Mouse (Mus musculus): ENCODE results near the gene Ewsr1. TPM values are rescaled to one million over a fixed set of nuclear protein-coding genes. Genes with fewer than 3 reads are reported as not detected.

Ewsr1 gene
- polyA plus RNA-seq, 1 experiment: 769 TPM

- TF ChIP-seq POLR2A (IDR thresholded peaks at IDR 0.05; ENCODE audit: low read depth, low read length) (no peak), CTCF (IDR thresholded peaks at IDR 0.05; ENCODE audit: borderline replicate concordance, insufficient read depth, low read length) (no peak)
- Histone ChIP-seq H3K4me3 (ENCODE audit: insufficient read depth, low read length) (no peak overlapping the region), H3K4me1 (ENCODE audit: control insufficient read depth, insufficient read depth, low read length) (no peaks in the 10 kb centered on the region), H3K27ac (ENCODE audit: insufficient read depth, low read length) (no peak overlapping the region)
Measured at GRCm38 (mm10) chr11:5054151-5054550, 44.9 kb downstream of the Ewsr1 start.

- no peaks in the 10 kb centered on the region for H3K4me1 ChIP-seq (ENCODE audit: control insufficient read depth, insufficient read depth, low read length)
- H3K4me3 ChIP-seq (ENCODE audit: insufficient read depth, low read length): no peak overlapping the region
- no peak for TF ChIP-seq CTCF (IDR thresholded peaks at IDR 0.05; ENCODE audit: borderline replicate concordance, insufficient read depth, low read length)
- TF ChIP-seq POLR2A (IDR thresholded peaks at IDR 0.05; ENCODE audit: low read depth, low read length): no peak
- H3K27ac ChIP-seq (ENCODE audit: insufficient read depth, low read length): no peak overlapping the region
Measured at GRCm38 (mm10) chr11:5052200-5052854, 46.7 kb downstream of the Ewsr1 start.

- Histone ChIP-seq H3K4me1 (ENCODE audit: control insufficient read depth, insufficient read depth, low read length) (no peaks in the 10 kb centered on the region), H3K4me3 (ENCODE audit: insufficient read depth, low read length) (no peak overlapping the region), H3K27ac (ENCODE audit: insufficient read depth, low read length) (no peak overlapping the region)
- TF ChIP-seq CTCF (IDR thresholded peaks at IDR 0.05; ENCODE audit: borderline replicate concordance, insufficient read depth, low read length) (no peak), POLR2A (IDR thresholded peaks at IDR 0.05; ENCODE audit: low read depth, low read length) (no peak)
Measured at GRCm38 (mm10) chr11:5051629-5052028, 47.4 kb downstream of the Ewsr1 start.

DNA sequence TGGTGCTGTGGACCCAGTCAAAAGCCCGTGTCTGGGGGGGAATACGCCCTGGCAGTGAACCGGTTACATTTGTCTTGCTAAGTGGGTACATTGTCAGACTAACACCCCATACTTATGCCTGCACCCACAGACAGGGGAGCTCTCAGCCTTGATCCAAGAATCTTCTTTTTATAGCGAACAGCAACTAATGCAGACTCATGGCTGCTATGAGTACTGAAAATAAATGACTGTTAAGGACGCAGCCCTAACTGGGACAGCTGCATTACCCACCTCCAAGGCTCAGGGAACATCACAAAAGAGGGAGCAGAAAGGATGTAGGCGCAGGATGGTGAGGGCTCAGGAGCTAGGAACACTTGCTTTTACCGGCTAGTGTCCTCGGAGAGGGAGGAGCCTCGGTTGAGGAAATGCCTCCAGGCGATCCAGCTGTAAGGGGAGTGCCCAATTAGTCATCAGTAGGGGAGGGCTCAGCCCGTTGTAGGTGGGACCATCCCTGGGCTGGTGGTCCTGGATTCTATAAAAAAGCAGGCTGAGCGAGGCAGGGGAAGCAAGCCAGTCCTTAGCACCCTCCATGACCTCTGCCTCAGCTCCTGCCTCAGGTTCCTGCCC, 52.6 kb downstream of the Ewsr1 start:
- H3K27ac ChIP-seq (ENCODE audit: insufficient read depth, low read length): no peak overlapping the region

GRCm38 (mm10) chr11:5042645-5043381, 56.3 kb downstream of the Ewsr1 start:
- H3K4me3 ChIP-seq (ENCODE audit: insufficient read depth, low read length): no peak overlapping the region
- TF ChIP-seq CTCF (IDR thresholded peaks at IDR 0.05; ENCODE audit: borderline replicate concordance, insufficient read depth, low read length) (no peak), POLR2A (IDR thresholded peaks at IDR 0.05; ENCODE audit: low read depth, low read length) (no peak)
- H3K4me1 ChIP-seq (ENCODE audit: control insufficient read depth, insufficient read depth, low read length): no peaks in the 10 kb centered on the region
- H3K27ac ChIP-seq (ENCODE audit: insufficient read depth, low read length): no peak overlapping the region

More for the DNA sequence above, 52.6 kb downstream of the Ewsr1 start:
- no peak overlapping the region for H3K4me3 ChIP-seq (ENCODE audit: insufficient read depth, low read length)
- no peaks in the 10 kb centered on the region for H3K4me1 ChIP-seq (ENCODE audit: control insufficient read depth, insufficient read depth, low read length)
- TF ChIP-seq POLR2A (IDR thresholded peaks at IDR 0.05; ENCODE audit: low read depth, low read length): no peak
- TF ChIP-seq CTCF (IDR thresholded peaks at IDR 0.05; ENCODE audit: borderline replicate concordance, insufficient read depth, low read length): no peak

DNA sequence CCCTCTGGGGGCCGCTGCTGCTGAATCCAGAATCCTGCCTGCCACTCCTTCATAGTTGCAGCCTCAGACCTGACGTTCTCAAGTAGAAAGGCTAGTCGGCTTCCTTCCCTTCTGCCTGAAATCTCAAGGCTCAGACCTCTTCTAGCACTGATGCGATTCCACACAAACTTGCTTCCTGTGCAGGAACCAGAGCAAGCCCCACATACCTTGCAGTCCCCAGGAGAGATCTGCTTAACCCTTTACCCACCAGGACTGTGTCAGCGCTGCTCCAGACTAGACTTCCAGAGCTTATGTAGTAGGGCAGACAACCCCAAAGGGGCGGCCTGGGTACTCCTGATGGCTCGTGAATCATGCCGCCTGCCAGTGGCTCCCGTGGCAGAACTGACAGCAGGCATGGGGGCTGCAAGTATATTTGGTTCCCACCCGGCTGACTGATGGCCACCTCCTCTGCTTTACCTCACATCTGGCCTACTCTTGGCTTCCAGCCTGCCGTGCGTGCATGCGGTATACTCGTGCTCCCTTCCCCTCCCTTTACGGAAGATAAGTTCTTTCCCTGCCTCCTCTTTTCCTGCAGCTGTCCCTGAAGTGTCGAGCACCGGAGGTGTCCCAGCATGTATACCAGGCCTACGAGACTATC, 57.8 kb downstream of the Ewsr1 start:
- TF ChIP-seq POLR2A (IDR thresholded peaks at IDR 0.05; ENCODE audit: low read depth, low read length): no peak
- TF ChIP-seq CTCF (IDR thresholded peaks at IDR 0.05; ENCODE audit: borderline replicate concordance, insufficient read depth, low read length): no peak
- Histone ChIP-seq H3K4me3 (ENCODE audit: insufficient read depth, low read length) (no peak overlapping the region), H3K4me1 (ENCODE audit: control insufficient read depth, insufficient read depth, low read length) (no peaks in the 10 kb centered on the region), H3K27ac (ENCODE audit: insufficient read depth, low read length) (no peak overlapping the region)

DNA sequence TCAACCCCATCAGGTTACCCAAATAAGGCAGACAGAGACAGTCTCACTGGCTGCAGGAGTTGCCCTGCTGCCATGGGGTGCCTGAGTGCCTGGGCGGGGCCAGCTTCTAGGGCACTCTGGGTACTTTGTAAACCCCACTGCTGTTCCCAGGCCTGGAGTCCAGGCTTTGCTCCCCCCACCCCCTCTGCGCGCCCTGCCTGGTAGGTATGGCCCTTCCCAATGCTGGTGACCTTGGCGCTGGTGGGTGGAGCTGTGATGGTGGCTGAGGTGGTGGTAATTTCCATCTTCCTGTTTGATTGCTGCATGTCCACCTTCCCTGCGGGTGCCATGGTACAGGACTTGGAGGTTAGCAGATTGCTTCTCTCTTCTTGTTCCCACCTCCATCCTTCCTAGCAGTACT, 58.5 kb downstream of the Ewsr1 start:
- no peak for TF ChIP-seq CTCF (IDR thresholded peaks at IDR 0.05; ENCODE audit: borderline replicate concordance, insufficient read depth, low read length)
- Histone ChIP-seq H3K4me3 (ENCODE audit: insufficient read depth, low read length) (no peak overlapping the region), H3K27ac (ENCODE audit: insufficient read depth, low read length) (no peak overlapping the region), H3K4me1 (ENCODE audit: control insufficient read depth, insufficient read depth, low read length) (no peaks in the 10 kb centered on the region)

GRCm38 (mm10) chr11:5037146-5037854, 61.8 kb downstream of the Ewsr1 start:
- TF ChIP-seq CTCF (IDR thresholded peaks at IDR 0.05; ENCODE audit: borderline replicate concordance, insufficient read depth, low read length): no peak
- no peak for TF ChIP-seq POLR2A (IDR thresholded peaks at IDR 0.05; ENCODE audit: low read depth, low read length)
- Histone ChIP-seq H3K27ac (ENCODE audit: insufficient read depth, low read length) (no peak overlapping the region), H3K4me3 (ENCODE audit: insufficient read depth, low read length) (no peak overlapping the region), H3K4me1 (ENCODE audit: control insufficient read depth, insufficient read depth, low read length) (no peaks in the 10 kb centered on the region)

DNA sequence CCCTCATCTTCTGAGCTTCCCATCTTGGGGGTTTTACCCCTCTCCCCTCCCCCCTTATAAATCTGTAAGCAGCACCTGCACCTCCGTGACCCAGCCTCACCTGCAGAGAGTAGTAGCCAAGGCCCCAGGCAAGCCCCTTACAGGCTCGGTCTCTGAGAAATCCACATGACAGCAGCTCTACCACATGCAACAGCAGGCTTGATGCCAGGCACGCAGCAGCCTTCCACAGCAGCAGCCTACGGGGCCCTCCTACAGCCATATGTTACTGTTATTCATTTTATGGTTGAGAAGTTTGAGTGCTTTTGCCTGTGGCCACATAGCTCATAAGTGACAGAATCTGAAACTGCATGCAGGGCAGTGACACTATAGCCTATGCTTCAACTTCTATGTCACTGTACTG, 63.6 kb downstream of the Ewsr1 start:
- TF ChIP-seq POLR2A (IDR thresholded peaks at IDR 0.05; ENCODE audit: low read depth, low read length) (no peak), CTCF (IDR thresholded peaks at IDR 0.05; ENCODE audit: borderline replicate concordance, insufficient read depth, low read length) (no peak)

More for the DNA sequence above, 63.6 kb downstream of the Ewsr1 start:
- Histone ChIP-seq H3K27ac (ENCODE audit: insufficient read depth, low read length) (no peak overlapping the region), H3K4me1 (ENCODE audit: control insufficient read depth, insufficient read depth, low read length) (no peaks in the 10 kb centered on the region), H3K4me3 (ENCODE audit: insufficient read depth, low read length) (no peak overlapping the region)

All from embryonic fibroblast, embryonic 13.5 days (primary cell).